Mouse (Mus musculus) cortical plate, adult 2 months (tissue): ENCODE data around the gene Cyb5r3. TPM values are rescaled to one million over a fixed set of nuclear protein-coding genes. Genes with fewer than 3 reads are reported as not detected.

Source experiments
- H3K27ac ChIP-seq: fragments of 200-500 bp; 2 replicates; pipeline ENCODE4 v1.5.1; 2012; ENCODE audit warnings: low read length, control low read depth, inconsistent platforms; ENCODE audit not compliant: insufficient read depth
- H3K4me1 ChIP-seq: fragments of 200-500 bp; 2 replicates; pipeline ENCODE4 v1.6.1; 2011; ENCODE audit warnings: low read length; ENCODE audit not compliant: control insufficient read depth, insufficient read depth
- H3K4me3 ChIP-seq: fragments of 200-500 bp; 2 replicates; pipeline ENCODE4 v1.5.1; 2011; ENCODE audit warnings: mild to moderate bottlenecking, low read length, control low read depth; ENCODE audit not compliant: insufficient read depth
- CTCF ChIP-seq: fragments of 200-500 bp; IDR thresholded peaks from 2 replicates; pipeline ENCODE4 v1.5.1; 2011; ENCODE audit warnings: mild to moderate bottlenecking, control low read depth, low read length; ENCODE audit not compliant: insufficient read depth; ENCODE audit errors: extremely low read depth
- POLR2A ChIP-seq: fragments of 200-500 bp; IDR thresholded peaks from 2 replicates; pipeline ENCODE4 v1.6.1; 2011; ENCODE audit warnings: mild to moderate bottlenecking, low read length, control low read depth; ENCODE audit not compliant: insufficient read depth; ENCODE audit errors: extremely low read depth
- polyA plus RNA-seq: library from polyadenylated mRNA; depleted of rRNA; stranded (reverse); fragments of >200 nt; gene quantifications from 2 replicates; pipeline ENCODE4 v1.2.3, GENCODE M21; 2012

Gene Cyb5r3
- polyA plus RNA-seq, 1 experiment, result 57.0 TPM

- Histone ChIP-seq H3K4me3 (no peak overlapping the region), H3K4me1 (peaks cover 2% of the 10 kb centered on the region; the same call in 1 of the 2 replicates), H3K27ac (0 out of 2 replicates have a peak overlapping the region, but pooled peaks have one; percentile 16)
- no peak for TF ChIP-seq POLR2A
These were observed 2.3 kb downstream of the Cyb5r3 start for GRCm38 (mm10) chr15:83169772-83170722.

- Histone ChIP-seq H3K4me1 (peaks cover 2% of the 10 kb centered on the region; the same call in 1 of the 2 replicates), H3K27ac (no peak overlapping the region), H3K4me3 (no peak overlapping the region)
- no peak for TF ChIP-seq POLR2A
- no peak for TF ChIP-seq CTCF
These were observed 3.3 kb downstream of the Cyb5r3 start for GRCm38 (mm10) chr15:83168875-83169771.

- peaks cover 2% of the 10 kb centered on the region; the same call in 1 of the 2 replicates for H3K4me1 ChIP-seq
- H3K4me3 ChIP-seq, result no peak overlapping the region
- TF ChIP-seq POLR2A (no peak), CTCF (no peak)
- H3K27ac ChIP-seq, result no peak overlapping the region
These were observed 4.1 kb downstream of the Cyb5r3 start for GRCm38 (mm10) chr15:83168311-83168710.

- H3K4me1 ChIP-seq, result peaks cover 2% of the 10 kb centered on the region; the same call in 1 of the 2 replicates
- no peak for TF ChIP-seq POLR2A
- TF ChIP-seq CTCF, result no peak
- H3K4me3 ChIP-seq, result no peak overlapping the region
- H3K27ac ChIP-seq, result no peak overlapping the region
These were observed 4.8 kb downstream of the Cyb5r3 start for GRCm38 (mm10) chr15:83167550-83168065.

- H3K4me1 ChIP-seq, result peaks cover 2% of the 10 kb centered on the region; the same call in 1 of the 2 replicates
- H3K4me3 ChIP-seq, result no peak overlapping the region
- H3K27ac ChIP-seq, result no peak overlapping the region
- TF ChIP-seq POLR2A, result no peak
These were observed 5.3 kb downstream of the Cyb5r3 start for GRCm38 (mm10) chr15:83167126-83167525.

GRCm38 (mm10) chr15:83166642-83167041 lies 5.8 kb downstream of the Cyb5r3 start:
- Histone ChIP-seq H3K4me3 (no peak overlapping the region), H3K4me1 (peaks cover 2% of the 10 kb centered on the region; the same call in 1 of the 2 replicates), H3K27ac (no peak overlapping the region)
- TF ChIP-seq CTCF (no peak), POLR2A (no peak)

- Histone ChIP-seq H3K4me3 (no peak overlapping the region), H3K27ac (no peak overlapping the region), H3K4me1 (peaks cover 2% of the 10 kb centered on the region; the same call in 1 of the 2 replicates)
- TF ChIP-seq CTCF (no peak), POLR2A (no peak)
These were observed 6.7 kb downstream of the Cyb5r3 start for GRCm38 (mm10) chr15:83165526-83166315.

GRCm38 (mm10) chr15:83164971-83165471 lies 7.4 kb downstream of the Cyb5r3 start:
- Histone ChIP-seq H3K4me1 (peaks cover 2% of the 10 kb centered on the region; the same call in 1 of the 2 replicates), H3K4me3 (no peak overlapping the region), H3K27ac (no peak overlapping the region)
- TF ChIP-seq CTCF (no peak), POLR2A (no peak)
